Mouse (Mus musculus) lung, postnatal 0 days (tissue): ENCODE measurements around the gene Vmn1r85. TPM values are rescaled to one million over a fixed set of nuclear protein-coding genes. Genes with fewer than 3 reads are reported as not detected.

ENCODE experiments used
- ATAC-seq: fragments of 200-750 bp; cut with Nextera tagmentation; 2 replicates; pipeline ENCODE4 v1.8.0; 2017; ENCODE audit warnings: moderate library complexity
- DNase-seq: peaks from one replicate; pipeline ENCODE4 v3.0.0-alpha.2; 2016; ENCODE audit warnings: low spot score
- H3K27ac ChIP-seq: fragments of 300-500 bp; sonication (generic); 2 replicates; pipeline ENCODE4 v1.5.1; 2014; ENCODE audit warnings: antibody characterized with exemption, mild to moderate bottlenecking, low read length, mixed read lengths
- H3K27me3 ChIP-seq: fragments of 300-500 bp; sonication (generic); replicated peaks from 2 replicates; pipeline ENCODE4 v1.6.1; 2014; ENCODE audit warnings: low read length, mixed read lengths; ENCODE audit not compliant: insufficient read depth
- H3K36me3 ChIP-seq: fragments of 300-500 bp; sonication (generic); 2 replicates; pipeline ENCODE4 v1.6.1; 2014; ENCODE audit warnings: low read length, mixed read lengths; ENCODE audit not compliant: insufficient read depth
- H3K4me1 ChIP-seq: fragments of 300-500 bp; sonication (generic); 2 replicates; pipeline ENCODE4 v1.6.1; 2014; ENCODE audit warnings: antibody characterized with exemption, low read depth, low read length, mixed read lengths; ENCODE audit not compliant: insufficient read depth
- H3K4me2 ChIP-seq: fragments of 300-500 bp; sonication (generic); replicated peaks from 2 replicates; pipeline ENCODE4 v1.6.1; 2014; ENCODE audit warnings: low read depth, mild to moderate bottlenecking, low read length, moderate library complexity, mixed read lengths
- H3K4me3 ChIP-seq: fragments of 300-500 bp; sonication (generic); 2 replicates; pipeline ENCODE4 v1.5.1; 2014; ENCODE audit warnings: low read depth, low read length
- H3K9ac ChIP-seq: fragments of 300-500 bp; sonication (generic); replicated peaks from 2 replicates; pipeline ENCODE4 v1.6.1; 2014; ENCODE audit warnings: low read depth, mild to moderate bottlenecking
- H3K9me3 ChIP-seq: fragments of 300-500 bp; sonication (generic); 2 replicates; pipeline ENCODE4 v1.6.1; 2016; ENCODE audit warnings: low read length, mixed read lengths
- CTCF ChIP-seq: IDR thresholded peaks from 2 replicates; pipeline ENCODE4 v1.5.1; 2016; ENCODE audit warnings: antibody characterized with exemption, mild to moderate bottlenecking
- EP300 ChIP-seq: IDR thresholded peaks from 2 replicates; pipeline ENCODE4 v1.6.1; 2016; ENCODE audit warnings: antibody characterized with exemption, mild to moderate bottlenecking, control low read depth
- WGBS: fragments of 180-500 bp; shearing (Covaris S2); extraction: QIAGEN DNeasy Blood & Tissue Kit; methylation state at CpG from one replicate; pipeline ENCODE4 v1.1.7; 2014; 5-methylcytosine and 5-hydroxymethylcytosine counted together
- polyA plus RNA-seq: library from polyadenylated mRNA; unstranded; fragments of >200 nt; fragmentation: Nextera tagmentation; extraction: Ambion mirVana; gene quantifications from 2 replicates; pipeline ENCODE4 v1.2.1, GENCODE M21; 2015

The Vmn1r85 gene
- polyA plus RNA-seq, 1 experiment from 2014 or later: not detected

DNA sequence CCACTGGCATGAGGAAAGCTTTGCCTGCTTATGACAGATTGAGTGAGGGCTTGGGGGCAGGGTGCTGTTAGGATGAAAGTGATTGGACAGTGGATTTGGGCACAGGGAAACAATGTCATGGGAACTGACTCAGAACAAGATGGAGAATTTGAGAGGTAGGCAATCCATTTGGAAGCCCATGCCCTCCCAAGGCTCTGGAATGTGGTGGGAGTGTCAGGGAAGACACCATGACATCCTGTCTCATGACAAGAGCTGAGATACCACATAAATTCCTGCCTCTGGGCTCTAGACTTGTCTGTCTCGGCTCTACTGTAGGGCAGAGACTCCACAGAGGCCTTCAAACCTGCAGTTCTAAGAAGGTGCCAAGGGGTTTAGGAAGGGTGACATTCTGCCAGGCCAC lies 53.7 kb downstream of the Vmn1r85 start:
- DNase-seq (no peak), ATAC-seq (no peak)
- 67% methylated on average over 1 of the region's 1 CpGs for WGBS
- Histone ChIP-seq H3K36me3 (no peaks in the 10 kb centered on the region), H3K27me3 (peaks cover 18% of the 10 kb centered on the region), H3K9me3 (no peaks in the 10 kb centered on the region), H3K9ac (no peak overlapping the region), H3K4me3 (no peak overlapping the region), H3K4me2 (no peak overlapping the region), H3K27ac (no peak overlapping the region), H3K4me1 (peaks cover 21% of the 10 kb centered on the region)
- TF ChIP-seq EP300 (no peak), CTCF (no peak)

DNA sequence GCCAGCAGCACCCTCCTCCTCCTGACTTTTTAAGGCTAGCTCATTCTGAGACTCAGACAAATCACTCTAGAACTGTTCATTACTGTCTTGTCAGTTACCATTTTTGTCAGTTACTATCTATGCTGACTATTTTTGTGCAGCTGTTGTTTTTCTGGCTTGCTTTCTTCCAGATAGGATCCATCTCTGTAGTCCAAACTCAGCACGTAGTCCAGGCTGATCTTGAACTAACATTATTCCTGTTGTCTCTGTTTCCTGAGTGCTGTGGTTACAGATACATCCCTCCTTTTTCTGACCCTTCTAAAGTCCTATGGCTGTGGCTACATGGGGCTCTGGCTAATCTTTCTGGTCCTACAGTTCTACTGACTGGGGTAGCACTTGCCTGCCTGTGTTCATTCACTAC lies 55.8 kb downstream of the Vmn1r85 start:
- DNase-seq (no peak), ATAC-seq (no peak)
- H3K9ac ChIP-seq: peak overlapping the region; percentile 99; the same call in 1 of the 2 replicates
- TF ChIP-seq EP300: no peak
- peak overlapping the region; percentile 62 for H3K4me2 ChIP-seq
- peaks cover 25% of the 10 kb centered on the region for H3K4me1 ChIP-seq
- no peak overlapping the region for H3K4me3 ChIP-seq
- peak overlapping the region; percentile 100; the same call in 1 of the 2 replicates for H3K27ac ChIP-seq
- H3K9me3 ChIP-seq: no peaks in the 10 kb centered on the region
- H3K36me3 ChIP-seq: no peaks in the 10 kb centered on the region
- WGBS: 81% methylated on average over 1 of the region's 1 CpGs
- H3K27me3 ChIP-seq: peaks cover 15% of the 10 kb centered on the region

GRCm38 (mm10) chr7:13038621-13039169 lies 56.3 kb downstream of the Vmn1r85 start:
- peak; percentile 78 for DNase-seq
- peaks cover 10% of the 10 kb centered on the region; the same call in 1 of the 2 replicates for H3K27me3 ChIP-seq
- peak overlapping the region; percentile 62 for H3K4me2 ChIP-seq
- H3K9ac ChIP-seq: peak overlapping the region; percentile 99
- no peaks in the 10 kb centered on the region for H3K9me3 ChIP-seq
- 0 out of 2 replicates have a peak, but pooled peaks have one; percentile 1 for ATAC-seq
- WGBS: 6% methylated on average over 15 of the region's 15 CpGs
- H3K36me3 ChIP-seq: no peaks in the 10 kb centered on the region
- TF ChIP-seq EP300 (0 out of 2 replicates have a peak, but pooled peaks have one; percentile 13), CTCF (no peak)
- peak overlapping the region; percentile 100 for H3K27ac ChIP-seq
- peak overlapping the region; percentile 84 for H3K4me3 ChIP-seq
- H3K4me1 ChIP-seq: peaks cover 25% of the 10 kb centered on the region

- H3K4me3 ChIP-seq: peak within 1 kb of the TSS; percentile 84
- no peaks in the 10 kb centered on the region for H3K9me3 ChIP-seq
- WGBS: under 1% methylated on average over 52 of the region's 65 CpGs
- peak within 1 kb of the TSS; percentile 100 for H3K27ac ChIP-seq
- peak; percentile 94 for ATAC-seq
- H3K4me1 ChIP-seq: peaks cover 29% of the 10 kb centered on the region
- H3K27me3 ChIP-seq: 0 out of 2 replicates have a peak, but pooled peaks cover 4% of the 10 kb centered on the region
- TF ChIP-seq EP300: no peak
- TF ChIP-seq CTCF: no peak
- H3K36me3 ChIP-seq: 0 out of 2 replicates have a peak, but pooled peaks cover under 1% of the 10 kb centered on the region
- DNase-seq: peak; percentile 98
- H3K4me2 ChIP-seq: peak within 1 kb of the TSS; percentile 62
- peak within 1 kb of the TSS; percentile 99 for H3K9ac ChIP-seq
Measured at GRCm38 (mm10) chr7:13037901-13038555, 56.9 kb downstream of the Vmn1r85 start, which contains the start of gene Ube2m. TSS of gene Ube2m (minus strand) at chr7:13038275.

DNA sequence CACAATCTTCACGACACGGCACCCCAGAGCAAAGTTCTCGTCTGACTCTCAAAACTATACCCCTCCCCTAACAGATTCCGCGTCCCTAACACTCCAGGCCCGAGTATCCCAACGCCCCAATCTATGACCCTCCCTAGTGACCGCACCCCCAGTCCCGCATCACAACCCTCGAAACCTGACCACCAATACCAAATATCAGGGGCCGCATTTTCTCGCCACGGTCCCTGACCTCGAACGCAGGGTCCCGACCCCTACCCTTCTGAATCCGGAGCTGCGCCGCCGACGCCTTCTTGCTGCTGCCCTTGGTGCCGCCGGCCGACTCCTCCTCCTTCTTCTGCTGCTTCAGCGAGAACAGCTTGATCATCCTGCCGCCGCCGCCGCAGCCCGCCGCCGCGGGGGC lies 57.6 kb downstream of the Vmn1r85 start:
- peak overlapping the region; percentile 62 for H3K4me2 ChIP-seq
- peak overlapping the region; percentile 100 for H3K27ac ChIP-seq
- TF ChIP-seq CTCF (no peak), EP300 (no peak)
- DNase-seq (peak; percentile 77), ATAC-seq (peak; percentile 6)
- peaks cover 7% of the 10 kb centered on the region; the same call in 1 of the 2 replicates for H3K36me3 ChIP-seq
- peaks cover 29% of the 10 kb centered on the region for H3K4me1 ChIP-seq
- under 1% methylated on average over 28 of the region's 33 CpGs for WGBS
- H3K9ac ChIP-seq: peak overlapping the region; percentile 99
- H3K27me3 ChIP-seq: no peaks in the 10 kb centered on the region
- H3K9me3 ChIP-seq: no peaks in the 10 kb centered on the region
- H3K4me3 ChIP-seq: peak overlapping the region; percentile 84

GRCm38 (mm10) chr7:13036806-13037205 lies 58.2 kb downstream of the Vmn1r85 start:
- peaks cover 7% of the 10 kb centered on the region; the same call in 1 of the 2 replicates for H3K36me3 ChIP-seq
- ATAC-seq (no peak), DNase-seq (no peak)
- no peaks in the 10 kb centered on the region for H3K27me3 ChIP-seq
- H3K4me3 ChIP-seq: peak overlapping the region; percentile 84
- peak overlapping the region; percentile 62 for H3K4me2 ChIP-seq
- TF ChIP-seq CTCF: no peak
- no peak for TF ChIP-seq EP300
- peak overlapping the region; percentile 99 for H3K9ac ChIP-seq
- H3K27ac ChIP-seq: peak overlapping the region; percentile 100
- 24% methylated on average over 4 of the region's 4 CpGs for WGBS
- H3K9me3 ChIP-seq: no peaks in the 10 kb centered on the region
- peaks cover 29% of the 10 kb centered on the region for H3K4me1 ChIP-seq
